Mouse (Mus musculus) CH12.LX (cell line): Measurements from ENCODE around the gene Hoxc4.

Source experiments
- CHD1 ChIP-seq: IDR thresholded peaks from 2 replicates; pipeline ENCODE4 v1.6.1; 2012; ENCODE audit warnings: low read depth, low read length, improper control_type of control experiment, inconsistent platforms
- CTCF ChIP-seq, 2 experiments: IDR thresholded peaks in 1 of 2; conservative IDR thresholded peaks in 1 of 2; 2 replicates each; pipeline ENCODE4 v1.5.1; 2011 to 2012; ENCODE audit warnings: low read depth in 2 of 2, low read length in 2 of 2, improper control_type of control experiment in 1 of 2, inconsistent platforms in 1 of 2, mild to moderate bottlenecking in 1 of 2, moderate library complexity in 1 of 2
- EP300 ChIP-seq: IDR thresholded peaks from 2 replicates; pipeline ENCODE4 v1.6.1; 2011; ENCODE audit warnings: low read length, improper control_type of control experiment
- GABPA ChIP-seq: IDR thresholded peaks from 2 replicates; pipeline ENCODE4 v1.6.1; 2012; ENCODE audit warnings: low read depth, low read length, improper control_type of control experiment, inconsistent platforms; ENCODE audit not compliant: insufficient replicate concordance
- MAFK ChIP-seq: IDR thresholded peaks from 2 replicates; pipeline ENCODE4 v1.6.1; 2011; ENCODE audit warnings: low read length, improper control_type of control experiment; ENCODE audit not compliant: insufficient replicate concordance
- MAX ChIP-seq: IDR thresholded peaks from 2 replicates; pipeline ENCODE4 v1.6.1; 2011; ENCODE audit warnings: low read length, improper control_type of control experiment
- POLR2A ChIP-seq: IDR thresholded peaks from 2 replicates; pipeline ENCODE4 v1.6.1; 2011; ENCODE audit warnings: low read depth, mild to moderate bottlenecking, improper control_type of control experiment, low read length
- RAD21 ChIP-seq: IDR thresholded peaks from 2 replicates; pipeline ENCODE4 v1.6.1; 2011; ENCODE audit warnings: low read depth, mild to moderate bottlenecking, low read length, improper control_type of control experiment, moderate library complexity
- ZMIZ1 ChIP-seq: IDR thresholded peaks from 2 replicates; pipeline ENCODE4 v1.6.1; 2012; ENCODE audit warnings: low read depth, mild to moderate bottlenecking, inconsistent platforms, low read length, improper control_type of control experiment

DNA sequence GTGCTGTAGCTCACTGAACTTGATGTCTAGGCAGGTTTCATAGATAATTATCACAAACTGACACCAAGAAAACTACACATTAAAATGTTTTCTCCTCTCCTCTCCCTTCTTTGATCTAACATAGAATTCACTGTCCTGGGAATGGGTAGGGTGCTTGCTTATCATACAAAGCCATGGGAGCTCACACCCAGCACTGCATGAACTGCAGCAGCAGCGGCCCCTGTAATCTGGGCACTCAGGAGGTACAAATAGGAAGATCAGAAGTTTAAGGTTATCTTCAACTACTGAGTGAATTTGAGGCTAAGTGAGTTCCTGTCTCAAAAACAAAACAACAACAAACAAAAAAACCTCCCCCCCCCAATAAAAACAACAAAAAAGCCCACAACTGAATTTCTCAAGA lies 66.2 kb downstream of the Hoxc4 start:
- TF ChIP-seq MAX (no peak), CTCF (conservative IDR thresholded peaks at IDR 0.05 in 1 of 2, IDR thresholded peaks at IDR 0.05 in 1 of 2; ENCODE audit: low read depth in 2 of 2, low read length in 2 of 2) (no peak), EP300 (no peak), RAD21 (no peak), CHD1 (no peak), POLR2A (no peak), MAFK (no peak), GABPA (no peak), ZMIZ1 (no peak)
